Mouse (Mus musculus) liver, embryonic 14.5 days (tissue): ENCODE measurements around the gene Jup. TPM values are rescaled to one million over a fixed set of nuclear protein-coding genes. Genes with fewer than 3 reads are reported as not detected.
"Not testable (repeated sequence)": the region's sequence is repeated elsewhere in the genome, so short reads cannot be mapped to it uniquely, and the experiment has no call there.

ENCODE experiments used
- ATAC-seq: fragments of 200-750 bp; cut with Nextera tagmentation; 2 replicates; pipeline ENCODE4 v1.8.0; 2017; ENCODE audit warnings: moderate number of reproducible peaks, mild to moderate bottlenecking, moderate library complexity; ENCODE audit not compliant: insufficient read depth
- DNase-seq, 3 experiments: peaks; one replicate each; pipeline ENCODE4 v3.0.0-alpha.2; 2012 to 2013; ENCODE audit warnings: low read depth in 3 of 3, low spot score in 3 of 3
- H3K27ac ChIP-seq: fragments of 300-500 bp; sonication (generic); 2 replicates; pipeline ENCODE4 v1.5.1; 2014; ENCODE audit warnings: moderate library complexity, mild to moderate bottlenecking, control low read depth, inconsistent platforms
- H3K27me3 ChIP-seq: fragments of 300-500 bp; sonication (generic); 2 replicates; pipeline ENCODE4 v1.6.1; 2014; ENCODE audit warnings: mild to moderate bottlenecking, low read length, moderate library complexity; ENCODE audit not compliant: control insufficient read depth, insufficient read depth
- H3K36me3 ChIP-seq: fragments of 300-500 bp; sonication (generic); replicated peaks from 2 replicates; pipeline ENCODE4 v1.6.1; 2014; ENCODE audit warnings: low read depth; ENCODE audit not compliant: control insufficient read depth, insufficient read depth
- H3K4me1 ChIP-seq, 2 experiments: fragments of 200-500 bp in 1 of 2; fragments of 300-500 bp in 1 of 2; sonication (generic) in 1 of 2; replicated peaks; 2 replicates each; pipeline ENCODE4 v1.6.1; 2012 to 2014; ENCODE audit warnings: antibody characterized with exemption in 1 of 2, inconsistent platforms in 1 of 2, low read length in 1 of 2; ENCODE audit not compliant: control insufficient read depth in 2 of 2, insufficient read depth in 2 of 2
- H3K4me2 ChIP-seq: fragments of 300-500 bp; sonication (generic); 2 replicates; pipeline ENCODE4 v1.6.1; 2014; ENCODE audit warnings: low read depth, mild to moderate bottlenecking, control low read depth, moderate library complexity
- H3K4me3 ChIP-seq, 2 experiments: fragments of 200-500 bp in 1 of 2; fragments of 300-500 bp in 1 of 2; sonication (generic) in 1 of 2; 2 replicates each; pipeline ENCODE4 v1.5.1; 2012 to 2014; ENCODE audit warnings: low read depth in 2 of 2, low read length in 2 of 2, mild to moderate bottlenecking in 2 of 2, control low read depth in 1 of 2, inconsistent platforms in 1 of 2, moderate library complexity in 1 of 2; ENCODE audit not compliant: insufficient read depth in 1 of 2
- H3K9ac ChIP-seq: fragments of 300-500 bp; sonication (generic); replicated peaks from 2 replicates; pipeline ENCODE4 v1.6.1; 2014; ENCODE audit warnings: mild to moderate bottlenecking, control low read depth, moderate library complexity
- H3K9me3 ChIP-seq: fragments of 300-500 bp; sonication (generic); 2 replicates; pipeline ENCODE4 v1.6.1; 2016; ENCODE audit warnings: low read length, mixed read lengths; ENCODE audit not compliant: control insufficient read depth
- CTCF ChIP-seq: IDR thresholded peaks from 2 replicates; pipeline ENCODE4 v1.5.1; 2016; ENCODE audit warnings: antibody characterized with exemption, low read depth, control low read depth
- EP300 ChIP-seq: IDR thresholded peaks from 2 replicates; pipeline ENCODE4 v1.6.1; 2016; ENCODE audit warnings: antibody characterized with exemption, low read depth
- WGBS: fragments of 180-500 bp; shearing (Covaris S2); extraction: QIAGEN DNeasy Blood & Tissue Kit; methylation state at CpG from one replicate; pipeline ENCODE4 v1.1.7; 2014; ENCODE audit not compliant: insufficient replicate concordance; 5-methylcytosine and 5-hydroxymethylcytosine counted together
- polyA plus RNA-seq, 2 experiments: library from polyadenylated mRNA; depleted of rRNA in 1 of 2; stranded (reverse) in 1 of 2; unstranded in 1 of 2; fragments of >200 nt; fragmentation: Nextera tagmentation in 1 of 2; extraction: Ambion mirVana in 1 of 2; gene quantifications; 2 replicates each; pipeline versions ENCODE4 v1.2.1 to v1.2.3; 2012 to 2014

Jup gene
- polyA plus RNA-seq, 2 experiments = 8.5 to 8.6 TPM

DNA sequence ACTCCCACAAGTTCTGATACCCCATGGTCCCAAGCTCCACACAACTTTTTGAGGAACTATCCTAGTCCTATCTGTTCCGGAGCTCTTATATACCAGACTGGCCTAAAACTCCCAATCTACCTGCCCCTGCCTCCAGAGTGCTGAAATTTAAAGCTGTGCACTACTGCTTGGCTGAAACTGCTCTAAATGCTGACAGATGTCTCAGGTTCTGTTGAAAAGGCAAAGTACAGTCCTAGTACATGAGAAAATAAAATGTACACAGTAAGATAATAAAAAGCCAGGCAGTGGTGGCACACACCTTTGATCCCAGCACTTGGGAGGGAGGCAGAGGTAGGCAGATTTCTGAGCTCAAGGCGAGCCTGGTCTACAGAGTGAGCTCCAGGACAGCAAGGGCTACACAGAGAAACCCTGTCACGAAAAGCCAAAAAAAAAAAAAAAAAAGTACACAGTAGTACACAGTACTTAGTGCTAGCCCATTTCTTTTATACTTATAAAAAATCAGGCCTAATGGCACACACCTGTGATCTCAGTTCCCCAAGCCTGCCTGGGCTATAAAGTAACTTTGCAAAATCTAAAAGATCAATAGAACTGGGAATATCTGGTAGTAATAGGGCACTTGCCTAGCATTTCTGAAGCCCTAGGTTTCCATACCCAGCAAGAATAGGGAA is 74.8 kb downstream of the Jup start:
- H3K4me2 ChIP-seq = no peak overlapping the region
- no peak for TF ChIP-seq CTCF
- no peak for TF ChIP-seq EP300
- H3K36me3 ChIP-seq = peaks cover 23% of the 10 kb centered on the region
- no peak overlapping the region for H3K9ac ChIP-seq
- peak overlapping the region; percentile 3 for H3K27ac ChIP-seq
- no peaks in the 10 kb centered on the region for H3K9me3 ChIP-seq
- 59% methylated on average over 3 of the region's 3 CpGs for WGBS
- no peak overlapping the region for H3K4me3 ChIP-seq
- ATAC-seq = no peak
- H3K4me1 ChIP-seq = peaks cover 10 to 19% of the 10 kb centered on the region in 2 experiments
- no peak for DNase-seq
- H3K27me3 ChIP-seq = no peaks in the 10 kb centered on the region

GRCm38 (mm10) chr11:100321479-100322305 is 75.9 kb downstream of the Jup start:
- not testable (repeated sequence) for H3K27me3 ChIP-seq, DNase-seq, ATAC-seq, H3K9ac ChIP-seq, H3K9me3 ChIP-seq
- Histone ChIP-seq H3K4me1 (peaks cover 13 to 25% of the 10 kb centered on the region in 2 experiments), H3K36me3 (peaks cover 23% of the 10 kb centered on the region), H3K4me3 (peak overlapping the region in 1 of 2 experiments; percentile 20; a peak in 2 of 4 replicates), H3K4me2 (peak overlapping the region; percentile 94), H3K27ac (peak overlapping the region; percentile 3; the same call in 1 of the 2 replicates)
- WGBS = 71% methylated on average over 6 of the region's 7 CpGs

GRCm38 (mm10) chr11:100320701-100321410 is 76.7 kb downstream of the Jup start:
- WGBS = 10% methylated on average over 11 of the region's 11 CpGs
- Histone ChIP-seq H3K4me3 (peak overlapping the region; percentile 69 to 90), H3K9ac (peak overlapping the region; percentile 97), H3K4me1 (peaks cover 13 to 25% of the 10 kb centered on the region in 2 experiments), H3K4me2 (peak overlapping the region; percentile 94), H3K36me3 (peaks cover 23% of the 10 kb centered on the region), H3K27ac (peak overlapping the region; percentile 80)
- H3K27me3 ChIP-seq, DNase-seq, ATAC-seq, H3K9me3 ChIP-seq: not testable (repeated sequence)

DNA sequence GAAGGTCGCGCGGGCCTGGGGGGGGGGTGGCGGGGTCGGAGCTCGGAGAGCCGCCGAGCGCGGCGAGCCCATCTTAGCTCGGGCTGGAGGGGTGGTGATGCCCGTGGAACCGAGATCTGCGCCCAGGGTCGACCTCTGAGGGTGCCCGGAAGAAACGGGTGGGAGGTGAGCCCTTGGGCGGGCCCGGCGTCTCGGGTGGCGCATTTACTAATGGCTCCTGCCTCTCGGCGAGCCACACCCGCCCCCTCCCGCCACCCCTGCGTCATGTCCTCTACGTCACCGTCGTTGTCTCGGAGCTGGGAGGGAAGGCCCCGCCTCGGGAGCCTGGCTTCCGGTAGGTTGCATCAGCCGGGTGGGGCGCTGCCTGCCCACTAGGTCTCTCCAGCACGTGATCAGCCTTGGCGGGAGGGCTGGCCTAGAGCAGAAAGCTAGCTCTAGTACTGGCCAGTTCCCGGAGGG is 77.4 kb downstream of the Jup start:
- under 1% methylated on average over 39 of the region's 40 CpGs for WGBS
- Histone ChIP-seq H3K9ac (peak overlapping the region; percentile 97), H3K27me3 (no peaks in the 10 kb centered on the region), H3K4me1 (peaks cover 13 to 25% of the 10 kb centered on the region in 2 experiments), H3K36me3 (peaks cover 23% of the 10 kb centered on the region), H3K27ac (peak overlapping the region; percentile 90), H3K4me2 (peak overlapping the region; percentile 94), H3K4me3 (peak overlapping the region; percentile 69 to 90), H3K9me3 (no peaks in the 10 kb centered on the region)
- DNase-seq (peak; percentile 97 to 98 (median 97)), ATAC-seq (peak; percentile 83)
- TF ChIP-seq CTCF = peak; percentile 53
- peak; percentile 59 for TF ChIP-seq EP300
